Mouse (Mus musculus) kidney, postnatal 0 days (tissue): ENCODE measurements around the gene Dcbld1. TPM values are rescaled to one million over a fixed set of nuclear protein-coding genes. Genes with fewer than 3 reads are reported as not detected.

Source experiments
- ATAC-seq: fragments of 200-750 bp; cut with Nextera tagmentation; replicated peaks from 2 replicates; pipeline ENCODE4 v1.8.0; 2017; ENCODE audit warnings: low read depth, moderate number of reproducible peaks, moderate TSS enrichment, moderate library complexity; ENCODE audit not compliant: low FRiP score
- DNase-seq: peaks from one replicate; pipeline ENCODE4 v3.0.0-alpha.2; 2016; ENCODE audit warnings: low spot score
- H3K27ac ChIP-seq: fragments of 300-500 bp; sonication (generic); 2 replicates; pipeline ENCODE4 v1.5.1; 2014; ENCODE audit warnings: mild to moderate bottlenecking
- H3K27me3 ChIP-seq: fragments of 300-500 bp; sonication (generic); 2 replicates; pipeline ENCODE4 v1.6.1; 2014; ENCODE audit warnings: low read length, mixed read lengths; ENCODE audit not compliant: insufficient read depth
- H3K36me3 ChIP-seq: fragments of 300-500 bp; sonication (generic); 2 replicates; pipeline ENCODE4 v1.6.1; 2014; ENCODE audit warnings: low read length, mixed read lengths; ENCODE audit not compliant: insufficient read depth
- H3K4me1 ChIP-seq: fragments of 300-500 bp; sonication (generic); replicated peaks from 2 replicates; pipeline ENCODE4 v1.6.1; 2014; ENCODE audit warnings: antibody characterized with exemption, low read length, mixed read lengths; ENCODE audit not compliant: insufficient read depth
- H3K4me2 ChIP-seq: fragments of 300-500 bp; sonication (generic); 2 replicates; pipeline ENCODE4 v1.6.1; 2014; ENCODE audit warnings: mild to moderate bottlenecking, low read length, moderate library complexity, mixed read lengths
- H3K4me3 ChIP-seq: fragments of 300-500 bp; sonication (generic); replicated peaks from 2 replicates; pipeline ENCODE4 v1.5.1; 2014; ENCODE audit warnings: low read depth, low read length
- H3K9ac ChIP-seq: fragments of 300-500 bp; sonication (generic); 2 replicates; pipeline ENCODE4 v1.6.1; 2014; ENCODE audit warnings: low read depth, low read length
- H3K9me3 ChIP-seq: fragments of 300-500 bp; sonication (generic); replicated peaks from 2 replicates; pipeline ENCODE4 v1.6.1; 2016; ENCODE audit warnings: low read length, inconsistent platforms, mixed read lengths
- CTCF ChIP-seq: IDR thresholded peaks from 2 replicates; pipeline ENCODE4 v1.5.1; 2016; ENCODE audit warnings: antibody characterized with exemption, low read depth, mild to moderate bottlenecking, moderate library complexity
- WGBS: fragments of 180-500 bp; shearing (Covaris S2); extraction: QIAGEN DNeasy Blood & Tissue Kit; methylation state at CpG from one replicate; pipeline ENCODE4 v1.1.7; 2014; 5-methylcytosine and 5-hydroxymethylcytosine counted together
- polyA plus RNA-seq: library from polyadenylated mRNA; unstranded; fragments of >200 nt; fragmentation: Nextera tagmentation; extraction: Ambion mirVana; gene quantifications from 2 replicates; pipeline ENCODE4 v1.2.1, GENCODE M21; 2015

Gene Dcbld1
- polyA plus RNA-seq, 1 experiment from 2014 or later, result 23.4 TPM

- Histone ChIP-seq H3K4me1 (peaks cover 18% of the 10 kb centered on the region; the same call in 1 of the 2 replicates), H3K4me3 (no peak overlapping the region), H3K9ac (no peak overlapping the region), H3K27ac (no peak overlapping the region), H3K27me3 (no peaks in the 10 kb centered on the region), H3K4me2 (peak overlapping the region; percentile 86; the same call in 1 of the 2 replicates), H3K36me3 (no peaks in the 10 kb centered on the region), H3K9me3 (no peaks in the 10 kb centered on the region)
- TF ChIP-seq CTCF, result no peak
- DNase-seq (no peak), ATAC-seq (no peak)
- WGBS, result 82% methylated on average over 5 of the region's 5 CpGs
Observed at GRCm38 (mm10) chr10:52235461-52235860, 2.0 kb downstream of the Dcbld1 start.

- Histone ChIP-seq H3K9me3 (no peaks in the 10 kb centered on the region), H3K4me2 (no peak overlapping the region), H3K9ac (no peak overlapping the region), H3K27me3 (no peaks in the 10 kb centered on the region), H3K36me3 (no peaks in the 10 kb centered on the region), H3K4me3 (no peak overlapping the region), H3K27ac (no peak overlapping the region), H3K4me1 (0 out of 2 replicates have a peak, but pooled peaks cover 3% of the 10 kb centered on the region)
- 85% methylated on average over 5 of the region's 5 CpGs for WGBS
- DNase-seq (no peak), ATAC-seq (no peak)
- TF ChIP-seq CTCF, result no peak
Observed at GRCm38 (mm10) chr10:52242015-52242414, 8.6 kb downstream of the Dcbld1 start.

- H3K4me3 ChIP-seq, result no peak overlapping the region
- no peak overlapping the region for H3K9ac ChIP-seq
- ATAC-seq (no peak), DNase-seq (peak; percentile 54)
- H3K4me2 ChIP-seq, result no peak overlapping the region
- no peaks in the 10 kb centered on the region for H3K9me3 ChIP-seq
- no peaks in the 10 kb centered on the region for H3K27me3 ChIP-seq
- no peak for TF ChIP-seq CTCF
- WGBS, result 24% methylated on average over 7 of the region's 7 CpGs
- H3K4me1 ChIP-seq, result 0 out of 2 replicates have a peak, but pooled peaks cover 3% of the 10 kb centered on the region
- no peaks in the 10 kb centered on the region for H3K36me3 ChIP-seq
- H3K27ac ChIP-seq, result no peak overlapping the region; the same call in 1 of the 2 replicates
Observed at GRCm38 (mm10) chr10:52242680-52243323, 9.4 kb downstream of the Dcbld1 start.

GRCm38 (mm10) chr10:52246207-52246606, 12.8 kb downstream of the Dcbld1 start:
- ATAC-seq (no peak), DNase-seq (no peak)
- no peak overlapping the region for H3K9ac ChIP-seq
- 0 out of 2 replicates have a peak, but pooled peaks cover 3% of the 10 kb centered on the region for H3K4me1 ChIP-seq
- TF ChIP-seq CTCF, result no peak
- no peaks in the 10 kb centered on the region for H3K9me3 ChIP-seq
- 89% methylated on average over 3 of the region's 3 CpGs for WGBS
- no peaks in the 10 kb centered on the region for H3K36me3 ChIP-seq
- H3K4me2 ChIP-seq, result no peak overlapping the region
- no peaks in the 10 kb centered on the region for H3K27me3 ChIP-seq
- H3K27ac ChIP-seq, result no peak overlapping the region
- no peak overlapping the region for H3K4me3 ChIP-seq

- DNase-seq (no peak), ATAC-seq (no peak)
- Histone ChIP-seq H3K9ac (no peak overlapping the region), H3K27me3 (no peaks in the 10 kb centered on the region), H3K36me3 (no peaks in the 10 kb centered on the region), H3K9me3 (no peaks in the 10 kb centered on the region), H3K4me2 (no peak overlapping the region), H3K4me1 (no peaks in the 10 kb centered on the region), H3K27ac (no peak overlapping the region), H3K4me3 (no peak overlapping the region)
- WGBS, result 91% methylated on average over 1 of the region's 1 CpGs
- TF ChIP-seq CTCF, result no peak
Observed at GRCm38 (mm10) chr10:52252240-52252639, 18.8 kb downstream of the Dcbld1 start.

- no peak for TF ChIP-seq CTCF
- Histone ChIP-seq H3K4me2 (no peak overlapping the region), H3K36me3 (no peaks in the 10 kb centered on the region), H3K27me3 (no peaks in the 10 kb centered on the region), H3K9ac (no peak overlapping the region), H3K4me1 (no peaks in the 10 kb centered on the region), H3K4me3 (no peak overlapping the region), H3K9me3 (no peaks in the 10 kb centered on the region), H3K27ac (no peak overlapping the region)
- 68% methylated on average over 11 of the region's 11 CpGs for WGBS
- DNase-seq, result no peak
- ATAC-seq, result no peak
Observed at GRCm38 (mm10) chr10:52253426-52253825, 20.0 kb downstream of the Dcbld1 start.
